Mouse (Mus musculus) gastrocnemius, postnatal 10 days (tissue): ENCODE results near the gene Syngr1. TPM values are rescaled to one million over a fixed set of nuclear protein-coding genes. Genes with fewer than 3 reads are reported as not detected.

Experiments
- DNase-seq: peaks from one replicate; pipeline ENCODE4 v3.0.0; 2021; ENCODE audit warnings: mixed read lengths
- long read RNA-seq, 2 experiments: library from polyadenylated mRNA; stranded (forward); transcript quantifications; one replicate each; pipeline ENCODE4 v2.0.0; 2021
- total RNA-seq, 2 experiments: library from RNA; stranded (reverse); gene quantifications; 2 replicates each; pipeline ENCODE4 v1.2.3; 2021

The Syngr1 gene
- total RNA-seq: 10 to 100 TPM; 16.1 to 17.0 TPM
- long read RNA-seq, experiment 1, transcript Syngr1-202 (4 exons, 819 nt): major isoform, 22 of 27 reads
- long read RNA-seq, experiment 1, partial matches to known transcripts: 0 of 27 reads
- long read RNA-seq, experiment 1, other reads (novel, unspliced or antisense): 5 of 27 reads
- long read RNA-seq, experiment 2, transcript Syngr1-202 (4 exons, 819 nt): major isoform, 20 of 21 reads
- long read RNA-seq, experiment 2, partial matches to known transcripts: 0 of 21 reads
- long read RNA-seq, experiment 2, other reads (novel, unspliced or antisense): 1 of 21 reads

DNA sequence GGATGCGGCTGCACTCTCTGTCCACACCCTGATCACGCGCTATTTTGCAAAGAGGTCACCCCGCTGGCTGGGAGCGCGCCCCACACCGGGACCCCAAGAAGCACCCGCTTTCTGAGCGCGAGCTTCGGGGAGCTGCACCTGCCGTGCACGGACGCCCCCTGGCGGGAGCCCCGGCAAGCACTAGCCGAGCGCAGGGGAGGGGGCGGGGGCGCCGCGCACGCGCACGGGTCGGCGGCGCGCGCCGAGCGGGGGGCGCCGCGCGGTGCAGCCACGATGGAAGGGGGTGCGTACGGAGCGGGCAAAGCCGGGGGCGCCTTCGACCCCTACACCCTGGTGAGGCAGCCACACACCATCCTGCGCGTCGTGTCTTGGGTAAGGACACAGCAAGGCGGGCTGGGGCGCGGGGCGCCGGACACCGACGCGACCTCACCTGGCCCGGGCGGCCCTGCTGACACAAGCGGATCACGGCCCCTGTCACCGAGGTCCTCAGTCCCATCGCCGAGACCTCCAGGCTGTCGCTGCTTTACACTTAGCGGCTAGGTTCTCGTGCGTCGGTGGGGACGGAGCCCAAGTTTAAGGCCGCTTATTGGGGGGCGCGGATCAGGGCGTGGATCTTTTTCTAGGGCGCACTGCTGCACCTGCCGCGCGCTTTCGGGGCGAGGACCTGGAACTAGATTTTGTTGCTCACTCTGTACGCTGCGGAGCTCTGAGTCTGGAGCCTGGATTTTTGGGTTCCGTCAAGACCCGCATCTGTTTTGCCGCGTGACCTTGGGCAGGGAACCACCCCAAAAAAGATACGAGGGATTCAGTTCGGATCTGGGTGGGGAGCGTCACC is at the start of gene Syngr1, which contains the start of gene Rpl3:
Syngr1 (plus strand) TSS at position 214 of the 835 bp plus-strand sequence.
Rpl3 (minus strand) TSS at position 748 of the 835 bp plus-strand sequence.
- DNase-seq: peak; percentile 81

DNA sequence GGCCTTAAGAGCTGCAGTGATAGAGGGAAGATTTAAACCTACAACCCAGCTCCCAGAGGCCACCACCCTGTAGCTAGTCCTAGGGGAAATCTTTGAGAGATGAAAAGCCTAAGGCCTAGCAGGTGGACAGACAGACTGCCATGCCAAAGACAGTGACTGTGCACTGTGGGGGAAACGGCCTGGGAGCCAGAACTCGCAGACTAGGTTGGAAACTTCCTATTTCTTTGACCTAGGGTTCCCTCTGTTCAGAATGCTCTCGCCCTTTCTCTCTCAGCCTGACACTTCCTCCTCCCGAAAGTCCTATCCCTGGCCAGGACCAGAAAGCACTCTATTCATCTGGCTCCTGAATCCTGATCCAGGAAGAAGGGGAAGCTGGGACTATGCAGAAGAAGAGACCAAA is 49.0 kb upstream of the Syngr1 start:
- DNase-seq: no peak

DNA sequence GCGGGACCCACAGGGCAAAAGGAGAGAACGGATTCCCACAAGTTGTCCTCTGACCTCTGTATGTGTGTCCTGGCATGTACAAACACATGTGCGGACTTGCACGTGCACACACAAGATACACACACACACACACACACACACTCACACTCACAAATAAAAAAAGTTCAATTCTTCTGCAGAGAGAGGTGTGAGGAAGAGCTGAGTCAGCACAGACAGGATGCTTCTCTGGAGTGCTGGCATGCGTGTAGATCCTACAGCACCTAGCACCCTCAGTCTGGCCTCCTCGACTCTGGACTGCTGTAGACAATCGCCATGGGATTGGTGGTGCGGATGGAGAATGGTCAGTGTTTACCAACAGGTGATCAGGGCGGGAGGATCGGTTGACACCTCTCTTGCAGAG is 46.9 kb upstream of the Syngr1 start:
- DNase-seq: no peak

DNA sequence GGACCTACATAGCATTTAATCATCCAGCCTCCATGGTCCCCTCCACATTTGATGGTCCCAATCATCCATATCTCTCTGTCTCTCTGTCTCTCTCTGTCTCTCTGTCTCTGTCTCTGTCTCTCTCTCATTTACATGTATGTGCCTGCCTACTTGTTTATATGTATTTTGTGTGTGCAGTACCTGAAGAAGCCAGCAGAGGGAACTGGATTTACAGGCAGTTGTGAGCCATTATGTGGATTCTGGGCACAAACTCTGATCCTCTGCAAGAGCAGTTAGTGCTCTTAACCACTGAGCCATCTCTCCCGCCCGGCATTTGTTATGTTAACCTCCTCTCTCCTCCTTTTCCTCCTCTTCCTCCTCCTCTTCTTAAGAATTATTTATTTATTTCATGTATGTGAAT is 45.4 kb upstream of the Syngr1 start:
- no peak for DNase-seq

DNA sequence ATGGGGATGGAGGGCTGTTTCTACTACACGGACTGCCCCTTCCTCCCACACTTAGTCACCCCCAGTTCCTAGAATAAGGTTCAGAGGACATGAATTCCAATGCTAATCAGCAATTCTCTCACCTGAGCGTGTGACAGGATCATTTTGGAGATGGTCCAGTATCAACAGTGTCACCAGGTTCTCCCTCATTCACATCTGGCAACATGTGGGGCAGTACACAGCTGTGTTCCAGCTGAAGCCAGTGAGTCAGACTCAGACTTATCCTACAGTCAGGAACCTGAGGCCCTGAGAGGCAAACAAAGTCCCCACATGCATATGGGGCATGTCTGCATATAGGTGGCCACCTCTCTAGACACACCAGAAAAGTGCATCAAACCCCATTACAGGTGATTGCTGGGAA is 43.9 kb upstream of the Syngr1 start:
- no peak for DNase-seq

DNA sequence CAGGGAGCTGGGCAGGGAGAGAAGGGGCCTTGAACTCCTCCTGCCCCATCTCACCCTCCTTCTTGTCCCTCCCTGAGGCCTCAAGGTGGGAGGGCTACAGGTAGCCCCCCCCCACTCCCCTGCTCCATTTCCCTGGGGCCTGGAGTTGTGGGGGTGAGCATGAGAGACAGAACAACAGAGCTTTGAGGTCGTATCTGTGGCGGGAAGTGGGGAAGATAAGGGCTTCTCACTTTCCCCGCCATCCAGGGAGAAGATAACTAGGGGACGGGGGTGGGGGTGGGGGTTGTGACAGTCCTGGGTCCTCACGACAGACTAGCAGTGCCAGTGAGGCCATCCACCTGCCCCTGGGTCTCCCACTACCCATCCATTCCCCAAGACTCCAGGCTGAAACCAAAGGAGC is 43.2 kb upstream of the Syngr1 start:
- no peak for DNase-seq

DNA sequence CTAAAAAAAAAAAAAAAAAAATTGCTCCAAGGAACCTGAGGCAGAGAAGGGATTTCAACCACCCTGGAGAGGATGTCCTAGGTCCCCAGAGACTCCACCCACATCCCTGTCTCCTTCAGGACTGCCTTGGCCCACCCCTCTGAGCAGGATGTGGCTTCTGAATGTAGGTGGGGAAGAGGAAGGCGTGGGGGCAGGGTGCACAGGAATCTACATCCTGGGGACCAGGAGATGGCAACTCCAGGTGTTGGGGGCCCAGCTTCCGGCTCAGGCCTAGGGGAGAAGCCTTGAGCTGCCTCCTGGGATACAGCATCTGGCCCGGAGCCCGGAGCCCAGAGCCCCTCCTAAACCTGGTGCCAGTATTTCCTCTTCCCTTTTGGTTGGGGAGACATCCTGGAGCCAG is 41.0 kb upstream of the Syngr1 start:
- DNase-seq: no peak

DNA sequence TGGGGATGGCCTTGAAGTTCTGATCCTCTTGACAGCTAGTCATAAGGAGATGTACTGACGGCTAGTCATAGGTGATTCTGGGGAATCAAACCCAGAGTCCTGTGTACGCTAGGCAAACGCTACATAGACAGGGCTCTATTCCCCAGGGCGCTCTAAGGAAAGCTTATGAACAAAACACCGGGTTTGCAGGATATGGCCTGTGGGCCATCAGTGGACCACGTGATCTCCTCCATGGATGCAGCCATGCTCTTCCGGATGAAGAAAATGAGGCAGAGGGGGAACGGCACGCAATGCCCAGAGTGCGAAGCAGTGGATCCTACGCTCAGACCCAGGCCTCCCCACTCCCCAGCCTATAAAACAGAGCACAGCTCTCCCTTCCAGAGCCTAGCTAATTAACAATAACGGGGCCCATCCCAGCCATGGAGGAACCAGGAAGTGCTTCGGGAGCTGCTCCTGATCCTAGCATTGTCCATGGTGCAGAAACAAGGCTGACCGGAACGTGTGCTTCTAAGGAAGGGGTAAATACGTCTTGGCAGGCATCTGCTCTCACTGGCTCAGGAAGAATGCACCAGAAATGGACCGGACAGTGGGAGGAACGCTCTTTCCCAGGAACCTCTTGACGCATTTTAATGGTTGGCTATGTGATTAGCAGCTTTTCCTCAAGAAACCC is 39.9 kb upstream of the Syngr1 start:
- DNase-seq: no peak

DNA sequence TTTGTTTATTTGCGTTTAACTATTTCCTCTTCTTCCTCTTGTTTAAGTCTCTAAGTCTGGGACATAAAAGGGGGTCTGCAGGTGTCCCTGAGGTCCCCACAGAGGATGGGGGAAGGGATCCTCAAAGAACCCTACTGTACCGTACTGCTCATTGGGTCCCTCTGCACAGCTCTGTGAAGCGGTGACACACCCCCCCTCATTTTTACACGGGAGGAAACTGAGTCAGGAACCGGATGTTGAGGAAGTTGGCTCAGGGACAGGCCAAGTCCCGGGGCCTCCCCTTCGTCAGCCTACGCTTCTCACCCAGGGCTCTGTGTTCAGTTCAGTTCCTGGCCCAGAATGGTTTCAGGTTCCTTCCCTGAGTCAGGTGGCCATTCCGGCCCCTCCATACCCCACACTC is 39.4 kb upstream of the Syngr1 start:
- no peak for DNase-seq

DNA sequence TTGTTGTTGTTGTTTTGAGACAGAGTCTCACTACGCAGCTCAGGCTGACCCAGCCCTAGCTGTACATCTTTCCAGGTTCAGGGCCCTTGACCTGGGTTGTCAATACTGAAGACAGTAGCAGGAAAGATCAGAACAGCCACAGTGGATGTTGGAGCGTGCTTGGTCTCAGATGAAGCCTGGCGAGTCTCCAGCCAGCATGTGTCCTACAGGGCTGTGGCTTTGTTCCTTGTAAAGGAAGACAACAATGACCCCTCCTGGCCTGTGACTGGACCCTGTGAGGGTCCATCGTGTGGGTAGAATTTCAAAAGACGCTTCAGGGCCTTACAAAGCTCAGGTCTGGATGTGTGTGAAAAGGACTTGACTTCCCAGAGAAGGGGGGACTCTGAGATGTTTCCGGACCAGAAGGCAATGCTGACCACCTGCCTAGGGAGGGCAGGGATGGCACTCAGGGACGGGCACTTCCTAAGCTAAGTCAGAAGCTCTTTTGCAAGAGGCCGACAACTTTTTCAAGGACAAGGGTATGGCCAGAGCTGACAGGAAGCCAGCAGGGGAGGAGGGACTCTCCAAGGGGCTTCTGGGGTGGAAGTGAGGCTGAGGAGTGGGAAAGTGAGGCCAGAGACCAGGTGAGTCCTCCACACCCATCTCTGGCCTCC is 37.6 kb upstream of the Syngr1 start:
- peak; percentile 57 for DNase-seq

DNA sequence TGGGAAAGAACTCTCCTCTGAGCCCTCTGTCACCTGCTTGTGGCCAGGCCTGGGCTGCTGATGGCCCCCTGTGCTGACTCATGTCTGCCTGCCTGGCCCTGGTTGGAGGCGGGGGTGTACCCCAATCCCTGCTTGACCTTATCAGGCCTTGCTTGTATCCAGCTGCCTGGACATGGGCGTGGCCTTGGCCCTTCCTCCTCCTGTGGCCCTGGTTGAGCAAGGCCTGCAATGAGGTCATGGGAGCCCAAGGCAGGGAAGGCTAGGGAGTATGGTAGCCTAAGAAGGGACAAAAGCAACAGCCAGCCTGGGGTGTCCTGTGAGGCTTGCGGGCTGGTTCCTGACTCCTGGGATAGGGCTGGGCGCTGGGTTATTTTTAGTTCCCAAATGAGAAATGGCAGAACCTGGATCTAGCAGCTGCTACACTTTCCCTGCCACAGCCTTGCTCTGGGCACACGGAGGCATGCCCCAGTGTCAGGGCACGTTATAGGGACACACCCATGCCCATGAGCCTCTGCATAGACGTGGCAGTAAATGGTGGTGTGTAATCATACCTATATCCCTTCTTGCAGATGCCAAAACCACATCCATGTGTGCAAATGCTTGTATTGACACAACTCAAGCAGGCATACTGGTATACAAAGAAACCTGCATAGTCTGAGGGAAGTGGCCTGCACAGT is 37.0 kb upstream of the Syngr1 start:
- peak; percentile 65 for DNase-seq

DNA sequence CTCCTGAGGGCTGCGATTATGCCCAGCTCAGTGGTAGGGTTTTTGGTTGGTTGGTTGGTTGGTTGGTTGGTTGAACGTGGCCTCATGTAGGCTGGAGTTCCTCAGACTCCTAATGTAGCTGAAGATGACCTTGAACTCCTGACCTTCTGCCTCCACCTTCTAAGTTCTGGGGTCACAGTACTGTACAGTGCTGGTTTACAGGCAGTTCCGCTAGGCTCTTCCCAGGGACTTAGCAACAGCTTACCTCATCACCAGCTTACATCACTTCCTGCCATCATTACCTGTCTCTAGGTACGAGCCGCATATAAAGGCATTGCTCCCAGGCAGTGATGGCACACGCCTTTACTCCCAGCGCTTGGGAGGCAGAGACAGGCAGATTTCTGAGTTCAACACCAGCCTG is 33.0 kb upstream of the Syngr1 start:
- DNase-seq: no peak

DNA sequence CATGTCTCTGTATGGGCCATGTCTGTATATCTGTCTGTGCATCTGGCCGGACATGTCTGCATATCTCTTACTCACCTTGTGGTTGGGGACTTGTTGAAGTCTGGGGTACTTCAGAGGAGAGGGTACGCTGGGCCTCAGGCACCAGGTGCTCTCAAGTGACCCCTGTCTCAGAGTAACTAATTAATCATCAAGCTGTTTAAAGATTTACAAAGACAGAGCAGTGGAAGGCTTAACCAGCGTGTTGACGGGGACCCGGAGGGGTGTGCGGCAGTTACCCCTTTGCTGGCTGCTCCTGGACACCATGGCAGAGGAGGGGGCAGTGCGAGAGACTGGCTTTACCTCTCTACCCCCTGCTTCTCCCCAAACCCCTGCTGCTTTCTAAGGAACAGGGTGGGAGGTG is 31.5 kb upstream of the Syngr1 start:
- DNase-seq: no peak

DNA sequence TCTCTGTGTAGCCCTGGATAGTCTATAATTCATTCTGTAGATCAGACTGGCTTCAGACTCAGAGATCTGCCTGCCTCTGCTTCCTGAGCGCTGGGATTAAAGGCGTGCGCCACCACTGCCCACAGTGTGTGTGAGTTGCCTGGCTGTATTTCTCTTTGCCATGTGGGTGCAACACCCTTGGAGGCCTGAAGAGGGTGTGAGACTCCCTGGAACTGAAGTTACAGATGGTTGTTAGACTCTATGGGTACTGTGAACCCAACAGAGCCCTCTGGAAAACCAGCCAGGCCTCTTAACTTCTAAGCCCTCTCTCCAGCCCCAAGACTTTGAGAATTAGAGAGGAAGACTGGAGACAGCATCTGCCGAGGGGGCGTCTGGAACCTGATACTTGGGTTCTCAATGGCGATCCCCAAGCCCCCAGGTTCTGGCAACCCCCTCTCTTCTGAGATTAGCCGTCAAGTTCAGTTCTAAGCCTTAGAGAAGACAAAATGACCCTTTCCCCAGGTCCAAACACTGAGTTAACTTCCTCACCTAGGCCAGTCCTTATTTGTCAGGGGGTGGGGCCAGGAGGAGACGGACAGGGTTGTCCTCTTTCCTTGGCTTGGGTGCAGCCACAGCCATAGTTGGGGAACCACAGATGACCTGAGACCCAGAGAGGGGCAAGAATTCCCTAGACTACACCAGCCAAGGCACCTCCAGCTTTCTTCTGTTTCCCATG is 30.6 kb upstream of the Syngr1 start:
- DNase-seq: no peak

DNA sequence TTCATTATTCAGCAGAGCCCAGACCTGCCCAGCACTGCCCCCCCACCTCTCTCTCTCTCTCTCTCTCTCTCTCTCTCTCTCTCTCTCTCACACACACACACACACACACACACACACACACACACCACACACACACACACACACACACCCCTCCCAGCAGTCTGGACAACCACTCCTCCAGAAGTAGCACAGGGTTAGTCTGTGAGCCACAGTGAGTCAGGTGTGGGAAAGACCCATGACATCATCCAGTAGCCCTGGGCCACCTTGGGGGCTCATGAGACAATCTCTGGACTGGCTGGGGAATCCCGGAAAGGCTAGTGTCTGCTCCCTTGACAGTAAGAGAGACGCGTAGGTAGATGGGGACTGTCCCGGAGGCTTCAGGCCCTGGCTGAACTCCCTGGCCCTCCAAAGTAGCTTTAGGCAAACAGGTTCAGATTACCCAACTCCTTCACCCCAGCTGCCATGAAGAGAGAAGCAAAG is 30.0 kb upstream of the Syngr1 start:
- DNase-seq: no peak

DNA sequence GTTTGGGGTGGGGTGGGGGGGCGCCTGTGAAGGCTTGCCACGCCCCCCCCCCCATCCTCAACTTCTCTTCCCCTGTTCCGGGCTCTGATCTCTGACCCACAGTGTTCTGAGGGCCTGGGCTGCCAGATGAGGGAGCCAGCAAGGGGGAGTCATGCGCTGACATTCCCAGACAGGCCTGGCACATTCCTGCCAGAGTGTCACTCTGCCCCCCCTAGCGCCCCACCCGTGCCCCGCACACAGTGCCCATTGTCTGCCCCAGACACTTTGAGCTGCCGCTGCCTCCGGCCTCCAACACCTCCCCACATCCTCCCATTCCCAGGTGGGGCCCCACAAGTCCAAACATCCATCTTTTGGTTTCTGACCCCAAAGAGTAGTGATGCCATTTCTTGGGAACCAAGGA is 28.8 kb upstream of the Syngr1 start:
- no peak for DNase-seq

DNA sequence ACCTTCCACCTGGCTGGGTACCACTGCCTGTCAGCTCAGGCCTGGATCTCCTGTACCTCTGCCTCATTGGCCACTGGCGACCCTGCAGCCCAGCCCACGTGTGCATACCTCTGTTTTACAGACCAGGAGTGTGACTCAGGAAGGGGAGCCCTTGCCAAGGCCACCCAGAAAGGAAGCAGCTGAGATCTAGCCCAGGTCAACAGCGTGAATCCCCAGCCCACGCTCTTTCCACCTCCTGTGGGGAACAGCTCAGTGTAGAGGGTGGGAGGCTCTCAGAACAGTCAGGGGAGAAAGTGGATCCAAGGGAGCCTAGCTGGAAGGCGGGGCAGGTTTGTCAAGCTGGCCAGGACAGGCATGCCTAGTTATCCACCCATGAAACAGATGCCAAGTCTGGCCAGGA is 28.3 kb upstream of the Syngr1 start:
- DNase-seq: no peak

DNA sequence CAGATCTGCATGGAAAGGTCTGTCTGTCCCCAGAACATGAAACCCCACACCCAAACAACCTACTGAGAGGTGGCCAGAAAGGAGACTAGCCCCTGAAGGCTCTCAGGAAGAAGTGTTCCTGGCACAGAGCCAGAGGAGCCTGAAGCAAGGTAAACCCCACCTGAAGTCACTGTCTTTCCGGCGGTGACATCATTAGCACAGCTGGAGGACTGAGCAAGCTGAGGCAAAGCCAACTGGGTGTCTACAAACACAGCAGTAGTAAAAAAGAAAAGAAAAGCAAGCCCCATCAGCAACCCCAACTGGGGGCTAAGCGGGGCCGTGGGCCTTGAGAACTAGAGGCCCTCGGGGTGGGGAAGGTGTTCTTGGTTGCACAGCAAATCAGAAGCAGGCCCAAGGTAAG is 26.2 kb upstream of the Syngr1 start:
- no peak for DNase-seq

DNA sequence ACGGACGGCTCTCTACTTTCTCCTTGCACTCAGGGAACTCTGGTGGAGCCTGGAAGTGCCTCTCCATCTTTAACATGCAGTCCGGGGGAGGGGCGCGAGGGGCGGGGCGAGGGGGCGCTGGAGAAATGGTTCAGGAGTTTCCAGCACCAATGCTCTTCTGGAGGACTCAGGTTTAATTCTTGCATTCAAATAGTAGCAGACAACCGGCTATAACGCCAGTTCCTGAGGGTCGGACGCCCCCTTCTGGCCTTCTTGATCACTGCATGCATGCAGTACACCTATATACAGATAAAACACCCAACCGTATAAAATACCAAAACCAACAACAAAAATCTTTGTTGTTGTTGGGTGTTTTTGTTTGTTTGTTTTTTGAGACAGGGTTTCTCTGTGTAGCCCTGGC is 25.7 kb upstream of the Syngr1 start:
- no peak for DNase-seq

DNA sequence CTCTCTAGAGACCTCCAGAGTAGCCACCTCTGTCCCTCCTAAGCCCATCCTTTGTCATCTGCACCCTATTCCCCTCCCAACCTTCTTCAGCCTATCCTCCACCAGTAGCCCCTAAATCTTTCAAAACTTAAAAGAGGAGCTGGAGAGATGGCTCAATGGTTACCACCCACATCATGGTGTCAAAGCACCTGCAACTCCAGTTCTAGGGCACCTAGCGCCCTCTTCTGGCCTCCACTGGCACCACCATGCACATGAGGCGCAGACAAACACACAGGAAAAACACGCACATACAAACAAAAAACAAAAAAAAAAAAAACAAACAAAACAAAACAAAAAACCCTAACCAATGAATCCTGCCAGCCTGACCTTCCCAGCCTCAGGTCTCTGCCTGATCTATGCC is 24.6 kb upstream of the Syngr1 start:
- DNase-seq: no peak

DNA sequence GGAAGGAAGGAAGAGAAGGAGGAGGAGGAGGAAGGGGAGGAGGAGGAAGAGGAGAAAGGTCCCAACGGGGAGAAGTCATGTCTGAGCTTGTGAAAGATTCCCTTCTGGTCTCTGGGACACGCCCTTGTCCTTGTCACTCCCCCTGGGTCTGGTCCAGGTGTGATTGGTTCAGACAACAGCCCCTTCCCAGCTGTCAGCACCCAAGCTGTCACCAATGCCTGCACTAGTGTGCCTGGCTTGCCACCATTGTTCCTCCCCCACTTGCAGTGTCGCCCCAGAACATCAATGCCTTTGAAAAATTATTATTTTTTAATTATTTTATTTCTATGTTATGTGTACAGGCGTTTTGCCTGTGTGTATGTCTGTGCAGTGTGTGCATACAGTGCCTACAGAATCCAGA is 22.0 kb upstream of the Syngr1 start:
- no peak for DNase-seq
